Mouse (Mus musculus): Measurements from ENCODE around the gene Col24a1.

The Col24a1 gene

DNA sequence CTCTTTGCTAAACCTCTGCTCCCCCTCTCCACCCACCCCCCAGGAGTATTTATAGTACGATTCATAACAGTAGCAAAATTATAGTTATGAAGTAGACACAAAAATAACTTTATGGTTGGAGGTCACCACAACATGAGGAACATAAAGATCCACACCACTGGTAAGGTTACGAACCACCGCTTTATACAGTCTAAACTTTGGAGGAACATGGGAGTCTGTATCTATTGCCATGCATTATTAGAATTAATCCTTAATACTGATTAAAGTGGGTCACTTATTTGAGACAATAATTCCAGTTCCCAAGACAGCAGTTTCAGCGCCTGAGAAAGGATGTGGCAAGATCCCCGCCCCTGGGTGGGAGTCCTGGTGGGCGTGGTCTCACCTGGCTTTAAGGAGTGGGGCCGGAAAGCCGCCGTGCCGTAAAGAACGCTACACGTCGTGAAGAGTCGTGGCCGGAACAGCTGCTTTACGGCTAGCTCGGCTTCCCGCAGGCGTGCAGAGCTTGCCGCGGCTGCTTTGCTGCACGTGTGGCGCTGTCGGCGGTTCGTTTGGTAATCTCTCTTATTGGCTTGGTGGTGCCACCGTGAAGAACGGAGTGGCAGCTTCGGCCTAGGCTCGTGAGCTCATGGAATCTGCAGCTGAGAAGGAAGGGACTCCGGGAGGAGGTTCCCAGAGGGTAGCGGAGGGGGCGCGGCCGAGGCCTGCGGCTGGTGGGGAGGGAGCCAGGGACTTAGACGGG, 283.6 kb downstream of the Col24a1 start, which contains the start of gene Znhit6:
TSS of gene Znhit6 (plus strand) at position 463 of the 739 bp plus-strand sequence.
- DNase-seq = peak; percentile 96

DNA sequence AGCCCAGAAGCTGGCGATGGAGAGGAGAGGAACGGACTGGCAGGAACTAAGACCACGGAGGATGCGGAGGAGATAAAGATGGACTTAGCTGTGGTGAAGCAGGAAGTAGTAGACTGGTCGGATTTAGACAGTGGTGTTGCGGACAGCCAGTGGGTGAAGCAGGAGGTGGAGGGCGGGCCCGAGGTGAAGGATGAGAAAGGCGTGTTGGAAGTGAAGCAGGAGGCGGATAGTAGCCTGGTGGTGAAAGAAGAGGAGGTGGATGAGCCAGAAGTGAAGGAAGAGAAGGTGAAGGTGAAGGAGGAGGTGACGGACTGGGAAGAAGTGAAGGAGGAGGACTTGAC, 284.2 kb downstream of the Col24a1 start:
- no peak for DNase-seq

DNA sequence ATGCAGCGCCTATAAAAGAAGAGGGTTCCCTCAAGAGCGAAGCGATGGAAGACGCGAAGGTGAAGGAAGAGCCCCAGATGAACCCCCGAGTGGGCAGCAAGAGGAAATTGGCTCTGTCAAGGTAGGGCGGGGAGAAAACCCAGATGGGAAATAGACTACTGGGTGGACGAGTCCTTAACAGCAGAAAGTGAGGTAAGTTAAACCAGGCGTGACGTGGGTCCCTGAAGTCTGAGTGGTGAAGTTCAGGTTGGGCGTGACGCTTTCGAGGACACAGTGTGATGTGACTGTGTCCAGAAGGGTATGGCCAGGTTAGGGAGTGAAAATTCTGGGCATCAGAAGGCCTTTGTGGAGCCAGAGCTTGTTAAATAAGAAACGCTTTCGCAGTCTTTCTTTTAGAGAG, 284.6 kb downstream of the Col24a1 start:
- no peak for DNase-seq

DNA sequence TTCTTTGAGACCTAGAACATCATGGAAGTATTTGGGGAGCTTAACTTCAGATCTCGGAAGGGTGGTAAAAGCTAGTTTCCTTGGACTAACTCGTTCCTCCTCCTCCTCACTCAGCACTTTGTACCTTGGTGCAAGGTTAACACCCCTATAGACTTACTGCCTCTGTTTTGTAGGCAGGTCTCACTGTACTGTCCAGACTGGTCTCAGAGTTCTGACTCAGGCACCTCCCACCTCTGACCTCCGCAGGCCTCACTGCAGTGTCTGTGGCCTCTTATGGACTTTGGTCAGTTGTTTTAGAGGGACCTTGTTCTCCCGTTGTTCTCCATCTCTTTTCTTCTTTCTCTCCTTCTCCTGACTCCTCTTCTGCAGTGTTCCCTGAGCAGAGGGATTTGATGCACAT, 290.8 kb downstream of the Col24a1 start:
- no peak for DNase-seq

DNA sequence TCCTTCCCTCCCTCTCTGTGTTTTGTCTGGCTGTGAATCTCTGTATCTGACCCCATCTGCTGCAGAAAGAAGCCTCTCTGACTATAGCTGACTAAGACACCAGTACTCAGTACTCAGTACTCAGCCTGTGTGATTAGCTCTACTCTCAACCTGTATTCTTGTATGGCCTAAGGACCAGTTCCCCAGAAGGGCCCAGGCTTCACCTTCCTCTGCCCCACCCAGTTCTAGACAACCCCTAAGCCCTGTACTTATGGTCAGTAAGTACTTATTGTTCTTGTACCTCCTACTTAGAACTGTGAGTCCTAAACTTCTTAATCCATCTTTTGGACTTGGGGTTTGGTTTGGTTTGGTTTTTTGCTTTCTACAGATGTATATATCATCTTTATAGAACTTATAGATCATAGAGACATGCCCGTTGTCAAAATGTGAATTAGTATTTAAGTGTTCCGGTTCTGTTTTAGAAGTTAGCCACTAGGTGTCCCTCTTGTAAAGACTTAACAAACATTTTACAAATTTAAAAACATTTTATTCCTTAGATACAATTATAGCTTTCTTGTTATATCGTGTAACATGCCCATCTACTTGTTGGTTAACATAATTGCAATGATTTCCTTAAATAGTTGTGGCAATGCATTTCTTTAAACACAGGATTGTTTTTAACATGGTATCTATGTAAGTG, 291.4 kb downstream of the Col24a1 start:
- DNase-seq = no peak

DNA sequence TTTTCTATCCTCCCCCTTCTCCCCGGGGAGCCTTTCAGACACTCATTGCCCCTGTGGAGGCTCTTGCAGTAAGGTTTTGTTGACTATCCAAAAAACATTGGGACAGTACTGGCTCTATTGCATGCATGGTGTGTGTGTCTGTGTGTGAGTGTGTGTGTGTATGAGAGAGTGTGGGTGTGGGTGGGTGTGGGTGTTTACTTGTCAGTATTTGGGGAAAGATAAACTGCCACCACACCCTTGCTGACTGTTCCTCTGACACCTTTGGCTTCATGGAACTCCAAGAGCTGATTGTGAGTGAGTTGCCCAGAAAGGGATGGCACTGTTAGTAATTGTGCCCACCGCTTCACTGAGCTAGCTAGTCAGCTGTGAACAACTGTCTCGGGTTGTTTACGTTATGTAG, 298.3 kb downstream of the Col24a1 start:
- DNase-seq = no peak

DNA sequence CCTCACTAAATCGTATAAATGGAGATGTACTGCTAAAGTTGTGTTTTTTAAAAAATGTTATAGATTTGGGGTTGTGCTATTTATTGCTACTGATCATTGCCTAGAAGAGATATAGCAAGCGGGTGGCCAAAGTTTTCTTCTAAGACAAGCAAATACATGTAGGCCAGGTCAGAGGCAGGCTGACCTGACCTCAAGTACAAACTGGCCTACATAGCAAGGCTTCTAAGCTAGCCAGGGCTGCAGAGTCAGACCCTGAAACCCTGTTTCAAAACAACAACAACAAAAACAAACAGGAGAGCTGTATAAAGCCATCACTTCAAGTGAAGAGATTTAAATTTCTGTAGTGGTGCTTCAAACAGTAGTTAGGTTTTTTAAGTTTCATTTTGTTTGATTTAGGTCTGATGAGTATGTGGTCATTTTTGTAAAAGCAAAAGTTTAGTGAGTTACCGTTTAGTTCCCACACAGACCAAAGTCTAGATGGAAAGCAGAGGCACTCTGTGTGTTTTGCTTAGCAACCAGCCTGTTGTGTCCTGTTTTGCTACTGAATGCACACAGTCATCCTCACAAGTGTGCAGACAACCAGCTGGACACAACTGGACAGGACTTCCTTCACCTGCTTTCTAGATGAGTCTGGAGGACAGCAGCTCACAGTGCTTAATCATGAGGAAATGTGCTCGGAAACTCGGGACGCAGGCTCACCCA, 299.7 kb downstream of the Col24a1 start:
- no peak for DNase-seq

DNA sequence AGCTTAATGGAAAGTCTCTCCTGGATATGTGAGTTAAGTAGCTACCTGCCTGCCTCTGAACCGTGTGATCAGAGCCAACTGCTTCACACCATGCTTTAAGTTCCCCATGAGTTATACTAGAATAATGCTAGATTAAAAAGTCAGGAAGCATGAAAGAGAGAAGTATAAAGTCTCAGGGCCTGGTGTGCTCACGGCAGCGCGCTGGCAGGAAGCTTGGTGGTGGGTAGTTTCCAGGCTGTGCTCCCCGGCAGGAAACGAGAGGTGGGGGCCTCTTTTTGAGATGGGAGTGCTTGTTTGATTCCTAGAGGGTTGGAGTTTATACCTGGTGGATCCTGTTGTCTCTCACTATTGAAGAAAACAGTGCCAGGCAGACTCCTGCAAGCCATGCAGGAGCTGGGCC, 303.1 kb downstream of the Col24a1 start:
- DNase-seq = no peak

DNA sequence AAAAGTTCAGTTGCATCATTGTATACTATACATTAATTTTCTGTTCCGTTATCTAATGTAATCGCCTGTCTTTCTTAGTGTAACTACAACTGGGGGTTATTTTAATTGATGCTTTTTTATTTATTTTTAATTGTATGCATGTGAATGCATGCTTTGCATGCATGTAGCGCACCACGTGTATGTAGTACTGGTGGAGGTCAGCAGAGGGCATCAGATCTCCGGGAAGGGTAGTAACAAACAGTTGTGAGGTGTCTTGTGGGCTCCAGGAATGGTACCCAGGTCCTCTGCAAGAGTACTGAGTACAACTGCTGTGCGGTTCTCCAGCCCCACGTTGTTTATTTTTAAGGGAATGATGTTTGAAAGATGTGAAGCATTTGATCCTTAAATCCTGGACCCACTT, 306.8 kb downstream of the Col24a1 start:
- DNase-seq = no peak

DNA sequence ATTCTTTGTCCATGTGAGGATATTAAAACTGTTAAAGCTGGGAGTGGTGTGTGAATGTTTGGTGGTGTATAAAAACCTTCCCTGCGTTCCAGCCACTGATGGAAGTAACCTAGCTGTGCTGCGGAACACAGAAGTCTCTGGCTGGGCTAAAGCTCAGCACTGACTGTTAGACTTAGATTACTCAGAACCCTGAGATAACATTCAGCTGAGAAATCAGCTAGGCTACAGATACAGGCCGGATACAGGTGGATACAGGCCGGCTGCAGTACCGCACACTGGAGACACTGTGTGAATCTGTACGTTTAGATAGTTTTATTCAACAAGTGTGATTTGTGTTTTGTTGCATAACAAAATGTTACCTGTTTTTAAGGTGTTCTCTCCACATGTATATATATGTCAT, 308.5 kb downstream of the Col24a1 start:
- no peak for DNase-seq

DNA sequence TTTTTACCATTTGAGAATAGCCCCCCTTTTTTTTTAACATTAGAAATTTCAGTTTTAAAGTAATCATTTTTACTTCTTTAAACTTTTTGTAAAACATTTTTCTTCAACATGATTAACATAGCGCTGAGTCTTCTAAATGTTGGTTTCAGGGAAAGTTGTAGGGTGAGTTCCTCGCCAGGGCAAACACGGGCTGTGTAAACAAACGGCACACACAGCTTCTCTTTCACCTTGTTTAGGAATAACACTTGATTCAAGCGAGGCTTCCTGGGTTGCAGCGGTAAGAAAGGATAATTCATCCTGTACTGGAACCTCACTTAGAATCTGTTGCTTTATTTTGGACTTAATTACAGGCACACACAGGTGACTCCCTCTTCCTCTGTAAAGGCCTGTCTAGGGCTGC, 309.1 kb downstream of the Col24a1 start:
- DNase-seq = no peak
